Mouse (Mus musculus) cerebellum, postnatal 4 days (tissue): ENCODE measurements around the gene Mrpl45.

Source experiments
- DNase-seq, 2 experiments: peaks; one replicate each; pipeline ENCODE4 v3.0.0; 2022; ENCODE audit warnings: low spot score in 2 of 2, mixed read lengths in 1 of 2

Gene Mrpl45

GRCm38 (mm10) chr11:97333044-97333443 lies 17.5 kb downstream of the Mrpl45 start:
- no peak for DNase-seq

GRCm38 (mm10) chr11:97333896-97334295 lies 18.4 kb downstream of the Mrpl45 start:
- DNase-seq = no peak

GRCm38 (mm10) chr11:97334400-97334799 lies 18.9 kb downstream of the Mrpl45 start:
- DNase-seq = no peak

- DNase-seq = no peak
These were observed 20.7 kb downstream of the Mrpl45 start for GRCm38 (mm10) chr11:97336238-97336637.

GRCm38 (mm10) chr11:97336751-97337345 lies 21.3 kb downstream of the Mrpl45 start:
- DNase-seq = no peak

GRCm38 (mm10) chr11:97337363-97337762 lies 21.8 kb downstream of the Mrpl45 start:
- no peak for DNase-seq

GRCm38 (mm10) chr11:97338302-97338976 lies 22.9 kb downstream of the Mrpl45 start:
- no peak for DNase-seq

GRCm38 (mm10) chr11:97338977-97339315 lies 23.4 kb downstream of the Mrpl45 start:
- DNase-seq = peak in 1 of 2 experiments; percentile 73

- DNase-seq = no peak
These were observed 27.7 kb downstream of the Mrpl45 start for GRCm38 (mm10) chr11:97343175-97343574.

- DNase-seq = no peak
These were observed 28.1 kb downstream of the Mrpl45 start for GRCm38 (mm10) chr11:97343619-97344018.

- no peak for DNase-seq
These were observed 29.9 kb downstream of the Mrpl45 start for GRCm38 (mm10) chr11:97345446-97345845.

GRCm38 (mm10) chr11:97346383-97346782 lies 30.9 kb downstream of the Mrpl45 start:
- peak in 1 of 2 experiments; percentile 59 for DNase-seq

GRCm38 (mm10) chr11:97347291-97347690 lies 31.8 kb downstream of the Mrpl45 start:
- no peak for DNase-seq

- peak; percentile 48 to 81 for DNase-seq
These were observed 34.5 kb downstream of the Mrpl45 start for GRCm38 (mm10) chr11:97350035-97350434.

- no peak for DNase-seq
These were observed 36.6 kb downstream of the Mrpl45 start, which contains the start of gene Gpr179 for GRCm38 (mm10) chr11:97352027-97352684. TSS of gene Gpr179 (minus strand) at chr11:97352077.

GRCm38 (mm10) chr11:97352935-97353597 lies 37.5 kb downstream of the Mrpl45 start:
- DNase-seq = no peak

GRCm38 (mm10) chr11:97354646-97355045 lies 39.1 kb downstream of the Mrpl45 start:
- no peak for DNase-seq

- no peak for DNase-seq
These were observed 39.7 kb downstream of the Mrpl45 start for GRCm38 (mm10) chr11:97355247-97355646.

GRCm38 (mm10) chr11:97357663-97358062 lies 42.1 kb downstream of the Mrpl45 start:
- DNase-seq = peak; percentile 60 to 64

- DNase-seq = peak; percentile 90 to 96
These were observed 46.6 kb downstream of the Mrpl45 start, which contains the start of gene Socs7 for GRCm38 (mm10) chr11:97361948-97362648. TSS of gene Socs7 (plus strand) at chr11:97362551.

GRCm38 (mm10) chr11:97362649-97362942 lies 47.1 kb downstream of the Mrpl45 start:
- DNase-seq = peak in 1 of 2 experiments; percentile 46
